Mouse (Mus musculus): ENCODE measurements at regions not wholly inside any gene's neighbourhood (a gene's known extent, or its start where the extent isn't known, plus 50 kb on each side); places are given as distances from the start of the nearest gene placed in this dataset.
A peak's percentile ranks its signal among the peaks of the same experiment; 100 is the strongest.

DNA sequence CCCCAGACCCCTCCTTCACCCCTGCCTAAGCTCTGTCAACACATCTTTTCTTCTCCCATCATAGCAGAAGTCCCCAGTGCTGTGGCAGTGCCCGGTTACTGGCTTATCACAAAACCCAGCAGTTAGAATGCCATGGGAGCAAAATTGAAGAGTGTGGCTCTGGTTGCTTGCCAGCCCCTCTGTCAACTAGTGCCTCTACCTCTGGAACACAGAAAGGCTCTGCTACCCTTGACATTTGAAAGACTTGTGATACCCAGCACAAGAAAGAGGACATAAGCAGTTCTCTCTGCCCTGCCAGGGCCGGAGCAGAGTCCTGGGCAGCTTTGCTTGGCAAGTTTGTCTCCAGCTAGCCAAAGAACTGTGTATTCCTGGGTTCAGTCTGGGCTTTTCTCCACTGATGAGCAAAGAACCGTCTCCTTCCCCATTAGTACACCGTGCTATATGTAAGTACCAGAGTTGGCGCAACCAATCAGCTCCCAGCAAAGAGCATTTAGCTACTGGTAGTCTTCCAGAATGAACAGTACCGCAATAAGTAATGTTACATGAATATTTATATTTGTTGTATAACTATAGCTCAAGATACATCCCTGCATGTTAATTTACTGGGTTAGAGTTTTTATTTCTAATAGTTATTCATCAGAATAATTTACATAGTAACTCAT lies 137.5 kb upstream of the Arg1 start:
- Histone ChIP-seq H3K9me3 (ENCODE audit: control insufficient read depth) (no peaks in the 10 kb centered on the region), H3K27me3 (replicated peaks; ENCODE audit: control insufficient read depth, insufficient read depth, low read length) (no peaks in the 10 kb centered on the region), H3K27ac (ENCODE audit: low read depth, low read length) (no peak overlapping the region), H3K4me3 (ENCODE audit: low read depth, low read length) (no peak overlapping the region), H3K36me3 (ENCODE audit: control insufficient read depth, insufficient read depth) (no peaks in the 10 kb centered on the region), H3K9ac (ENCODE audit: low read depth, low read length) (no peak overlapping the region), H3K4me2 (replicated peaks; ENCODE audit: low read depth) (no peak overlapping the region), H3K4me1 (replicated peaks; ENCODE audit: control insufficient read depth, insufficient read depth, low read length) (peaks cover 5% of the 10 kb centered on the region; the same call in 1 of the 2 replicates)
- no peak for TF ChIP-seq CTCF (IDR thresholded peaks at IDR 0.05; ENCODE audit: low read depth)
- no peak for ATAC-seq
- WGBS: 88% methylated on average over 6 of the region's 6 CpGs

DNA sequence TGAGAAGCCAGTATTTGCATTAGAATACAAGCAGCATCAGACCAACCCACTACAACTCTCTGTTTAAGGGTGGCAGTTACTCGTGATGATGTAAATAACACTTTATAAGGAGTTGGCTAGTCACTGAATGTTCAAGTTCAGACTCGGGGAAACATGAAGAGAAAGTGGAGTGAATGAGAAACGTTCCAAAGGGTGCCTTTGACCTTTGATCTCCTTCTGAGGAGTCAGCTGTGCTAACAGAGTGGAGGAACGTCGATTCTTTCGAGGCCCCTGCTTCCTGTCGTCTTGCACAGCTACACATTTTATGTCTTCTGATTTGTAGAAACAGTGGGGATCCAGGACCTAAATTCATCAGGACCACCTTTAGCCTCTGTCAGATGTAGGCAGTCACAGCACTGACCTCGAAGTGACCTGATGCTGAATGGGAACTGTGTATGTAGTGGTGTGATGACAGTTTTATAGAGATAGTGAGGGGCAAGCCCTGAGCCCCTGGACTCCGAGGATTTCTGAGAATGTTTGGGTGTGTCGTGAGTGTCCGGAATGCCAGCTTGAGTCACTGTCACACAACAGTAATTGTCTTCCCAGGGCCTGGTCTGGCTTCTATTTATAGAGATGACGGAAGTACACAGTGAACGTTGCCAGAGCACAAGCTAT lies 134.2 kb upstream of the Arg1 start:
- Histone ChIP-seq H3K36me3 (ENCODE audit: control insufficient read depth, insufficient read depth) (no peaks in the 10 kb centered on the region), H3K27me3 (replicated peaks; ENCODE audit: control insufficient read depth, insufficient read depth, low read length) (no peaks in the 10 kb centered on the region), H3K27ac (ENCODE audit: low read depth, low read length) (no peak overlapping the region), H3K4me2 (replicated peaks; ENCODE audit: low read depth) (no peak overlapping the region; the same call in 1 of the 2 replicates), H3K9ac (ENCODE audit: low read depth, low read length) (no peak overlapping the region), H3K9me3 (ENCODE audit: control insufficient read depth) (no peaks in the 10 kb centered on the region), H3K4me1 (replicated peaks; ENCODE audit: control insufficient read depth, insufficient read depth, low read length) (peaks cover 5% of the 10 kb centered on the region; the same call in 1 of the 2 replicates), H3K4me3 (ENCODE audit: low read depth, low read length) (no peak overlapping the region)
- WGBS: 12% methylated on average over 13 of the region's 13 CpGs
- peak; percentile 65 for ATAC-seq
- TF ChIP-seq CTCF (IDR thresholded peaks at IDR 0.05; ENCODE audit: low read depth): no peak

DNA sequence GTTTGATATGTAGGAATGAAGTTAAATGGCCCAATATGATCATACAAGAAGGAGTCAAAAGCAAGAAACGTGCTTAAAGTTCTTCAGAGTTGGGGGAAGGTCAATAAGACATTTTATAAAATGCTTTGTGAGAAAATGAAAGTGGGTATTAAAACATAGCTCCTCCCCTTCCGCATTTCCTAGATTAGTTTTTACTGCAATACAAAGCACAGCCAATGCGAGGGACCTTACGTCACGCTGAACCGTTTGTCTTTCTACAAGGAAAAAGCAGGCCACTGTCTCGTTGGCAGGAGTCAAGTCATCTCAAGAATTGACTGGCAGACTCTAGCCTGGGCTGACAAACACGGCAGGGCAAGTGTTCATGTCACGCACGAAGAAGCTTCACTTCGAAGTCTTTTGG lies 131.4 kb upstream of the Arg1 start:
- Histone ChIP-seq H3K9me3 (ENCODE audit: control insufficient read depth) (no peaks in the 10 kb centered on the region), H3K36me3 (ENCODE audit: control insufficient read depth, insufficient read depth) (no peaks in the 10 kb centered on the region), H3K4me1 (replicated peaks; ENCODE audit: control insufficient read depth, insufficient read depth, low read length) (peaks cover 5% of the 10 kb centered on the region; the same call in 1 of the 2 replicates), H3K9ac (ENCODE audit: low read depth, low read length) (no peak overlapping the region), H3K4me2 (replicated peaks; ENCODE audit: low read depth) (no peak overlapping the region), H3K27ac (ENCODE audit: low read depth, low read length) (no peak overlapping the region), H3K27me3 (replicated peaks; ENCODE audit: control insufficient read depth, insufficient read depth, low read length) (no peaks in the 10 kb centered on the region), H3K4me3 (ENCODE audit: low read depth, low read length) (no peak overlapping the region)
- no peak for ATAC-seq
- no peak for TF ChIP-seq CTCF (IDR thresholded peaks at IDR 0.05; ENCODE audit: low read depth)
- WGBS: 76% methylated on average over 11 of the region's 11 CpGs

DNA sequence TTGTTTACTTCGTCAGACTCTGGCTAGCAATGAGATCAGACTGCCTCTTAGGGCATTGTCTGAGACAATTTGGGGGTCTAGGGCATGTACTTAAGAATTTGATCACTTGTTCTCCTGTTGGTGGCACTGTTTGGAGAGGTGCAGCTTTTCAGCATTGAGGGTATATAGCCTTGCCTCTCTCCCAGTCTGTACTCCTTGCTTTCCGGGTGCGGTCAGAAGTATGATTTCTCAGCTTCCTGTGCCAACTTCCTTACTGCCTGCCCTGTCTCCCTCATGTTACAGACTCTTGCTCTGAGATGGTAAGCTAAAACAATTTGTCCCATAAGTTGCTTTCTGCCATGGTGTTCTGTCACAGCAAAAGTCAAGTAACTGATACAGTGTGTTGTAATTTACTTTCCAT lies 124.7 kb upstream of the Arg1 start:
- ATAC-seq: no peak
- Histone ChIP-seq H3K9ac (ENCODE audit: low read depth, low read length) (no peak overlapping the region), H3K4me2 (replicated peaks; ENCODE audit: low read depth) (no peak overlapping the region), H3K27ac (ENCODE audit: low read depth, low read length) (no peak overlapping the region), H3K9me3 (ENCODE audit: control insufficient read depth) (no peaks in the 10 kb centered on the region), H3K36me3 (ENCODE audit: control insufficient read depth, insufficient read depth) (no peaks in the 10 kb centered on the region), H3K4me1 (replicated peaks; ENCODE audit: control insufficient read depth, insufficient read depth, low read length) (no peaks in the 10 kb centered on the region), H3K27me3 (replicated peaks; ENCODE audit: control insufficient read depth, insufficient read depth, low read length) (no peaks in the 10 kb centered on the region), H3K4me3 (ENCODE audit: low read depth, low read length) (no peak overlapping the region)
- TF ChIP-seq CTCF (IDR thresholded peaks at IDR 0.05; ENCODE audit: low read depth): peak; percentile 24; the same call in 1 of the 2 replicates
- 59% methylated on average over 3 of the region's 3 CpGs for WGBS

DNA sequence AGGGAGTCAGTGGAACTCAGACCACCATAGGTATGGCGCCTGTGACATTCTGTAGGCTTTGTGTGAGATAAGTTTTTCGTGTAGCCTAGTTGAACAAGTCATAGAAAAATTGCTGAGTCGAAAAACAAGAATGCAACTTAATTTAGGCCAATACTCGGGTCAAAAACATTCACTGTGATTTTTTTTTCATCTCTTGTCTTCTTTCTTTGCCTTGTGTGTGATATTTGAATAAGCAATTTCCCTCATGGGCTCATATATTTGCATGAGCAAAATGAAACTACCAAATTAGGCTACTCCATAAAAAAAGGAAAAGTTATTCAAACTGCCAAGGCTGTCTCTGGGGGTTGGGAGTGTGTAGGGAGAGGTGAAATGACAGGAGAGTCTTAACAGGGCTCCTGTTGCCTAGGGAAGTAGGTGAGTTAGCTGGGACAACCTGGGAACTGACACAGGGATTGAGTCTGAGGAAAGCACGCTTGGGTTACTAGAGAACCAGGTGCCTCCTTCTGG lies 124.1 kb upstream of the Arg1 start:
- H3K4me2 ChIP-seq (replicated peaks; ENCODE audit: low read depth): no peak overlapping the region
- no peak for TF ChIP-seq CTCF (IDR thresholded peaks at IDR 0.05; ENCODE audit: low read depth)
- 86% methylated on average over 5 of the region's 5 CpGs for WGBS
- no peak overlapping the region for H3K4me3 ChIP-seq (ENCODE audit: low read depth, low read length)
- no peaks in the 10 kb centered on the region for H3K4me1 ChIP-seq (replicated peaks; ENCODE audit: control insufficient read depth, insufficient read depth, low read length)
- H3K9ac ChIP-seq (ENCODE audit: low read depth, low read length): no peak overlapping the region
- no peaks in the 10 kb centered on the region for H3K27me3 ChIP-seq (replicated peaks; ENCODE audit: control insufficient read depth, insufficient read depth, low read length)
- H3K36me3 ChIP-seq (ENCODE audit: control insufficient read depth, insufficient read depth): no peaks in the 10 kb centered on the region
- no peaks in the 10 kb centered on the region for H3K9me3 ChIP-seq (ENCODE audit: control insufficient read depth)
- ATAC-seq: no peak
- H3K27ac ChIP-seq (ENCODE audit: low read depth, low read length): no peak overlapping the region

DNA sequence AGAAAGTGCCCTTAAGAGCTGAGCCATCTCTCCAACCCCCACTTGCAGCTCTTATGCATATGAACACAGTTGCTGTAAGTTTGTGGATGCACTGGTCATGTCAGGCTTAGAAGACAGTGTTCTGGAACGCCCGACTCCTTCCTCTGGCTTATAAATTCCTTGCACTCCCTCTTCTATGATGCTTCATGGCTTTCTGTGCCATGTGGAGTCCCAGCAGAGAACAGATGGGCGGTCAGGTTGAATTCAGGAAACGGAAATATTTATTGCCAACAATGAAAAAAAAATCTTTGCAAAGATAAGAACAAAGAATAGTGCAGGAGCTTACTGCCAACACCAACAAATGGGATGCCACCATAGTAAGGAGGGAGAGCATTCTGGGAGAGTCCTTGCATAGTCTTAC lies 113.9 kb upstream of the Arg1 start:
- Histone ChIP-seq H3K27me3 (replicated peaks; ENCODE audit: control insufficient read depth, insufficient read depth, low read length) (no peaks in the 10 kb centered on the region), H3K27ac (ENCODE audit: low read depth, low read length) (no peak overlapping the region), H3K4me1 (replicated peaks; ENCODE audit: control insufficient read depth, insufficient read depth, low read length) (no peaks in the 10 kb centered on the region), H3K9me3 (ENCODE audit: control insufficient read depth) (no peaks in the 10 kb centered on the region), H3K9ac (ENCODE audit: low read depth, low read length) (no peak overlapping the region), H3K36me3 (ENCODE audit: control insufficient read depth, insufficient read depth) (no peaks in the 10 kb centered on the region), H3K4me2 (replicated peaks; ENCODE audit: low read depth) (no peak overlapping the region), H3K4me3 (ENCODE audit: low read depth, low read length) (no peak overlapping the region)
- TF ChIP-seq CTCF (IDR thresholded peaks at IDR 0.05; ENCODE audit: low read depth): no peak
- 67% methylated on average over 4 of the region's 4 CpGs for WGBS
- no peak for ATAC-seq
